Mouse (Mus musculus): ENCODE data around the gene Upf3a.

- TF ChIP-seq CTCF (IDR thresholded peaks at IDR 0.05; ENCODE audit: control insufficient read depth, insufficient read depth, insufficient replicate concordance, low read depth, low read length) (no peak), POLR2A (IDR thresholded peaks at IDR 0.05; ENCODE audit: control insufficient read depth, low read depth, low read length) (no peak)
Measured at GRCm38 (mm10) chr8:13740323-13740770, 45.1 kb upstream of the Upf3a start.
